10 mouse cellular contexts compared by ENCODE assay signal in genomic region chr1:89967585-89967984, GRCm38 (mm10). TPM values are rescaled to one million over a fixed set of nuclear protein-coding genes. Genes with fewer than 3 reads are reported as not detected.
A peak's percentile ranks its signal among the peaks of the same experiment; 100 is the strongest.
DNase-seq lines count a peak whose midpoint lies in the region; ATAC-seq and TF ChIP-seq lines count a peak whose summit lies in the region.
"Had no signal": no experiment of that assay in that cellular context is flagged by ENCODE, and none has a peak within 500 bp of the region (broad histone marks: within the 10 kb centered on the region; RNA-seq: fewer than 3 reads in every experiment).

No protein-coding gene starts in this region.

- 23% methylated on average over 9 of the region's 9 CpGs for WGBS in heart, embryonic 16.5 days
- WGBS in heart, adult 2 months: 36% methylated on average over 9 of the region's 9 CpGs
- WGBS in forebrain, postnatal 0 days: 18% methylated on average over 9 of the region's 9 CpGs
- 20% methylated on average over 9 of the region's 9 CpGs for WGBS in midbrain, embryonic 13.5 days

- intact Hi-C loops in heart, adult 2 months (cut with DNase I): no loop called here

- peak overlapping the region; percentile 65; the same call in 1 of the 2 replicates for H3K4me3 ChIP-seq in heart, embryonic 16.5 days (ENCODE audit: low read length)
- no peak overlapping the region for H3K4me3 ChIP-seq in heart, adult 2 months
- peak overlapping the region; percentile 46 for H3K4me3 ChIP-seq in cortical plate, adult 2 months (ENCODE audit: insufficient read depth, low read length)
- peak overlapping the region; percentile 58 for H3K4me3 ChIP-seq in forebrain, postnatal 0 days (ENCODE audit: low read depth, low read length)
- H3K4me3 ChIP-seq in midbrain, embryonic 13.5 days (replicated peaks): peak overlapping the region; percentile 62

- H3K27ac ChIP-seq in heart, embryonic 16.5 days (ENCODE audit: low read length): no peak overlapping the region
- H3K27ac ChIP-seq in heart, adult 2 months: no peak overlapping the region
- no peak overlapping the region for H3K27ac ChIP-seq in cortical plate, adult 2 months (ENCODE audit: insufficient read depth, low read length)
- H3K27ac ChIP-seq in forebrain, postnatal 0 days (ENCODE audit: low read depth, low read length): peak overlapping the region; percentile 72; the same call in 1 of the 2 replicates
- H3K27ac ChIP-seq in midbrain, embryonic 13.5 days: peak overlapping the region; percentile 5; the same call in 1 of the 2 replicates

- H3K36me3 ChIP-seq in heart, embryonic 16.5 days (ENCODE audit: control insufficient read depth, insufficient read depth): no peaks in the 10 kb centered on the region
- H3K36me3 ChIP-seq in heart, adult 2 months (ENCODE audit: control insufficient read depth, insufficient read depth, low read length): no peaks in the 10 kb centered on the region
- no peaks in the 10 kb centered on the region for H3K36me3 ChIP-seq in forebrain, postnatal 0 days (ENCODE audit: insufficient read depth)
- no peaks in the 10 kb centered on the region for H3K36me3 ChIP-seq in midbrain, embryonic 13.5 days

- ATAC-seq in heart, embryonic 16.5 days (replicated peaks; ENCODE audit: extremely low read depth, insufficient read depth, low FRiP score): no peak
- ATAC-seq in forebrain, postnatal 0 days: peak; percentile 42
- ATAC-seq in midbrain, embryonic 13.5 days: peak; percentile 21; the same call in 1 of the 2 replicates
- no peak for ATAC-seq in erythroblast, adult 5-6 weeks (replicated peaks; ENCODE audit: low FRiP score, poor library complexity, severe bottlenecking)
- ATAC-seq: inflammation-experienced regulatory T-cells, adult 6 months had no signal

- no peak for DNase-seq in heart, adult 2 months
- no peak for DNase-seq in forebrain, postnatal 0 days
- DNase-seq in layer of hippocampus, adult 9-11 months: no peak
- DNase-seq in T-cell, adult 2 months (ENCODE audit: low spot score): no peak

- no peak for TF ChIP-seq POLR2A in heart, adult 2 months (IDR thresholded peaks at IDR 0.05; ENCODE audit: insufficient read depth, low read depth, low read length)
- TF ChIP-seq POLR2A in cortical plate, adult 2 months (IDR thresholded peaks at IDR 0.05; ENCODE audit: extremely low read depth, insufficient read depth, low read length): no peak

- H3K9ac ChIP-seq in heart, embryonic 16.5 days (ENCODE audit: low read length): no peak overlapping the region
- no peak overlapping the region for H3K9ac ChIP-seq in heart, adult 2 months (ENCODE audit: low read depth, low read length)
- peak overlapping the region; percentile 78 for H3K9ac ChIP-seq in forebrain, postnatal 0 days
- H3K9ac ChIP-seq in midbrain, embryonic 13.5 days (replicated peaks): no peak overlapping the region

- no peak for TF ChIP-seq EP300 in heart, adult 2 months (IDR thresholded peaks at IDR 0.05; ENCODE audit: insufficient read depth, low read depth, low read length)

- no peaks in the 10 kb centered on the region for H3K9me3 ChIP-seq in heart, embryonic 16.5 days (replicated peaks; ENCODE audit: control insufficient read depth, low read length)
- no peaks in the 10 kb centered on the region for H3K9me3 ChIP-seq in forebrain, postnatal 0 days (ENCODE audit: low read length)
- no peaks in the 10 kb centered on the region for H3K9me3 ChIP-seq in midbrain, embryonic 13.5 days

- no peaks in the 10 kb centered on the region for H3K79me2 ChIP-seq in heart, adult 2 months (replicated peaks; ENCODE audit: control insufficient read depth, insufficient read depth, low read length)

- H3K27me3 ChIP-seq in heart, embryonic 16.5 days (ENCODE audit: control insufficient read depth, insufficient read depth, low read length): peaks cover 62% of the 10 kb centered on the region
- peaks cover 3% of the 10 kb centered on the region; the same call in 1 of the 2 replicates for H3K27me3 ChIP-seq in heart, adult 2 months (ENCODE audit: control insufficient read depth, insufficient read depth, low read length)
- H3K27me3 ChIP-seq in forebrain, postnatal 0 days (ENCODE audit: insufficient read depth, low read length): peaks cover 41% of the 10 kb centered on the region
- peaks cover 92% of the 10 kb centered on the region for H3K27me3 ChIP-seq in midbrain, embryonic 13.5 days

- no peaks in the 10 kb centered on the region for H3K4me1 ChIP-seq in heart, embryonic 16.5 days (ENCODE audit: control insufficient read depth, insufficient read depth, low read length)
- H3K4me1 ChIP-seq in heart, adult 2 months (ENCODE audit: control insufficient read depth, insufficient read depth, low read length): no peaks in the 10 kb centered on the region
- no peaks in the 10 kb centered on the region for H3K4me1 ChIP-seq in cortical plate, adult 2 months (ENCODE audit: control insufficient read depth, insufficient read depth, low read length)
- peaks cover 9% of the 10 kb centered on the region for H3K4me1 ChIP-seq in forebrain, postnatal 0 days (ENCODE audit: insufficient read depth)
- H3K4me1 ChIP-seq in midbrain, embryonic 13.5 days (replicated peaks): peaks cover 26% of the 10 kb centered on the region

- H3K4me2 ChIP-seq in heart, embryonic 16.5 days (ENCODE audit: low read depth, low read length): peak overlapping the region; percentile 94
- peak overlapping the region; percentile 86 for H3K4me2 ChIP-seq in forebrain, postnatal 0 days (ENCODE audit: low read depth)
- peak overlapping the region; percentile 93 for H3K4me2 ChIP-seq in midbrain, embryonic 13.5 days (replicated peaks)

- no peak for TF ChIP-seq CTCF in heart, adult 2 months (IDR thresholded peaks at IDR 0.05)
- no peak for TF ChIP-seq CTCF in cortical plate, adult 2 months (IDR thresholded peaks at IDR 0.05; ENCODE audit: extremely low read depth, insufficient read depth, low read length)
- no peak for TF ChIP-seq CTCF in forebrain, postnatal 0 days (IDR thresholded peaks at IDR 0.05; ENCODE audit: low read depth)

RNA-seq across cellular contexts. Expression of gene Gbx2, which starts 36.6 kb away (rescaled TPM):
- polyA plus RNA-seq in heart, embryonic 16.5 days (2015; fragmentation: Nextera tagmentation; extraction: Ambion mirVana): not detected in 2 replicates
- total RNA-seq in heart, adult 2 months (2021): under 1 TPM; 0.18 to 0.21 TPM
- polyA plus RNA-seq in heart, adult 2 months (2012; rRNA removed): 0.12 and 0.14 TPM in 2 replicates
- 0.13 TPM in 1 of 2 replicates, not detected in the other for polyA plus RNA-seq in cortical plate, adult 2 months (2012; rRNA removed)
- total RNA-seq in forebrain, postnatal 0 days (2014; rRNA removed): 9.2 and 14.4 TPM in 2 replicates
- 9.1 and 21.2 TPM in 2 replicates for polyA plus RNA-seq in forebrain, postnatal 0 days (2015; fragmentation: Nextera tagmentation; extraction: Ambion mirVana)
- 33.3 and 72.3 TPM in 2 replicates for polyA plus RNA-seq in midbrain, embryonic 13.5 days (2015; fragmentation: Nextera tagmentation; extraction: Ambion mirVana)
- 1.0 TPM in 1 of 2 replicates, not detected in the other for total RNA-seq in erythroblast, adult 5-6 weeks (2015; ENCODE audit: low replicate concordance)
- total RNA-seq in erythroblast, adult 5-6 weeks (2017; ENCODE audit: low replicate concordance): not detected in 2 replicates
- total RNA-seq: MEL had no signal
- polyA plus RNA-seq: inflammation-experienced regulatory T-cells, adult 6 months had no signal

RNA-seq across cellular contexts. Expression of gene Asb18, which starts 46.9 kb away (rescaled TPM):
- polyA plus RNA-seq in heart, embryonic 16.5 days (2015; fragmentation: Nextera tagmentation; extraction: Ambion mirVana): 0.79 and 1.1 TPM in 2 replicates
- 10 to 100 TPM; 20.7 to 22.9 TPM for total RNA-seq in heart, adult 2 months (2021)
- polyA plus RNA-seq in heart, adult 2 months (2012; rRNA removed): 35.3 and 38.2 TPM in 2 replicates
- 1.2 and 1.3 TPM in 2 replicates for polyA plus RNA-seq in cortical plate, adult 2 months (2012; rRNA removed)
- 0.54 and 1.4 TPM in 2 replicates for total RNA-seq in forebrain, postnatal 0 days (2014; rRNA removed)
- 0.13 and 0.33 TPM in 2 replicates for polyA plus RNA-seq in forebrain, postnatal 0 days (2015; fragmentation: Nextera tagmentation; extraction: Ambion mirVana)
- polyA plus RNA-seq in midbrain, embryonic 13.5 days (2015; fragmentation: Nextera tagmentation; extraction: Ambion mirVana): 0.34 and 0.37 TPM in 2 replicates
- not detected in 2 replicates for total RNA-seq in erythroblast, adult 5-6 weeks (2015; ENCODE audit: low replicate concordance)
- 0.14 TPM in 1 of 2 replicates, not detected in the other for total RNA-seq in erythroblast, adult 5-6 weeks (2017; ENCODE audit: low replicate concordance)
- total RNA-seq: MEL had no signal
- polyA plus RNA-seq: inflammation-experienced regulatory T-cells, adult 6 months had no signal

Comparison
In these comparisons a context has a peak if more than half of its experiments do, and no peak if none do; other contexts are left out.
1. RNA of gene Asb18, which starts 46.9 kb away (polyA plus RNA-seq): 35.3 to 38.2 TPM in heart, adult 2 months; 1.2 to 1.3 TPM in cortical plate, adult 2 months, 0.79 to 1.1 TPM in heart, embryonic 16.5 days, 0.34 to 0.37 TPM in midbrain, embryonic 13.5 days and 0.13 to 0.33 TPM in forebrain, postnatal 0 days; every median in the first group is over 10 times any median in the second.
2. ATAC-seq: peak in forebrain, postnatal 0 days (single experiment) and midbrain, embryonic 13.5 days (single experiment); none in heart, embryonic 16.5 days (single experiment) and erythroblast, adult 5-6 weeks (single experiment).
3. H3K27ac ChIP-seq: peak in forebrain, postnatal 0 days (single experiment) and midbrain, embryonic 13.5 days (single experiment); none in heart, embryonic 16.5 days (single experiment), heart, adult 2 months (single experiment) and cortical plate, adult 2 months (single experiment).
4. Peak in every context shown above with its lines, with median percentiles within 50 percentile points of each other: H3K4me2 ChIP-seq.